Mouse (Mus musculus) cortical plate, adult 2 months (tissue): ENCODE data around the gene Mb.

Experiments used
- CTCF ChIP-seq: fragments of 200-500 bp; IDR thresholded peaks from 2 replicates; pipeline ENCODE4 v1.5.1; 2011; ENCODE audit warnings: mild to moderate bottlenecking, control low read depth, low read length; ENCODE audit not compliant: insufficient read depth; ENCODE audit errors: extremely low read depth
- POLR2A ChIP-seq: fragments of 200-500 bp; IDR thresholded peaks from 2 replicates; pipeline ENCODE4 v1.6.1; 2011; ENCODE audit warnings: mild to moderate bottlenecking, low read length, control low read depth; ENCODE audit not compliant: insufficient read depth; ENCODE audit errors: extremely low read depth

DNA sequence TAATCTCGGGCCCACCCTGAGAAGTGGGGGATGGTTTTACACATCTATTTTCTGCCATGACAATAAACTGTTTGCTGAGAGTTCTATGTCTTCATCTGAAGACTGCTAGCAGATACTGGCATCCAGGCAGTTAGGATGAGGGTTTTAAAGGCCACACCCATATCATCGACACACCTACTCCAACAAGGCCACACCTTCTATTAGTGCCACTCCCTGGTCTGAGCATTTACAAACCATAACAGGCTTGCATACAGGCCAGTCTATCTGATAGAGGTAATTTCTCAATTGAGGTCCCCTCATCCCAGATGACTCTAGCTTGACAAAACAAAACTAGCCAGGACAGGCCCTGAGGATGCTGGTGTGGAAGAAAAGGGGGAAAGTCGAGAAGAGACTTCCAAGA is 14.8 kb downstream of the Mb start:
- TF ChIP-seq CTCF (no peak), POLR2A (no peak)
